Mouse (Mus musculus): ENCODE measurements around the gene Lin7c. TPM values are rescaled to one million over a fixed set of nuclear protein-coding genes. Genes with fewer than 3 reads are reported as not detected.

Gene Lin7c
- polyA plus RNA-seq, 1 experiment from 2014 or later, result 40.7 TPM

DNA sequence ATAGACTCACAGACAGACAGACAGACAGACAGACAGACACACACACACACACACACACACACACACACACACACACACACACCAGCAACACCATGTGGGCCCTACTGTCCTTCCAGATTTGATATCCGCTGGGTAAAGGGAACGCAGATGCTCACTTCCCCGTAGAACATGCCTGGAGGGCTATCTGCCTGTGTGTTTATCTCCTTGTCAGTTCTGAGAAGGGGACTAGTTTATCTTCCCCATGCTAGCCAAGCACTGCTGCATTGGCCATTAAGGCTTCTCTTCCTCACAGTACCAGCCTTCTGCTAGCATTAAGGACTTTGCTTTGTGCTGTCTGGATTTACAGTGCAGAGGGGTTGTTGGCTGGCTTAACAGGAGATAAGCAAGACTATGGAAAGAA lies 38.6 kb downstream of the Lin7c start:
- Histone ChIP-seq H3K36me3 (ENCODE audit: control insufficient read depth, insufficient read depth, low read length) (no peaks in the 10 kb centered on the region), H3K9me3 (replicated peaks; ENCODE audit: control insufficient read depth, low read length) (no peaks in the 10 kb centered on the region), H3K27me3 (ENCODE audit: control insufficient read depth, insufficient read depth, low read length) (no peaks in the 10 kb centered on the region), H3K9ac (ENCODE audit: low read depth, low read length) (no peak overlapping the region), H3K4me3 (ENCODE audit: low read depth, low read length) (no peak overlapping the region), H3K4me1 (ENCODE audit: control insufficient read depth, insufficient read depth, low read length) (peaks cover 30% of the 10 kb centered on the region), H3K4me2 (no peak overlapping the region), H3K27ac (ENCODE audit: low read depth, low read length) (0 out of 2 replicates have a peak overlapping the region, but pooled peaks have one; percentile 42)
- 21% methylated on average over 3 of the region's 3 CpGs for WGBS (ENCODE audit: insufficient replicate concordance)
- no peak for ATAC-seq (replicated peaks; ENCODE audit: insufficient number of reproducible peaks, low FRiP score, low TSS enrichment)

DNA sequence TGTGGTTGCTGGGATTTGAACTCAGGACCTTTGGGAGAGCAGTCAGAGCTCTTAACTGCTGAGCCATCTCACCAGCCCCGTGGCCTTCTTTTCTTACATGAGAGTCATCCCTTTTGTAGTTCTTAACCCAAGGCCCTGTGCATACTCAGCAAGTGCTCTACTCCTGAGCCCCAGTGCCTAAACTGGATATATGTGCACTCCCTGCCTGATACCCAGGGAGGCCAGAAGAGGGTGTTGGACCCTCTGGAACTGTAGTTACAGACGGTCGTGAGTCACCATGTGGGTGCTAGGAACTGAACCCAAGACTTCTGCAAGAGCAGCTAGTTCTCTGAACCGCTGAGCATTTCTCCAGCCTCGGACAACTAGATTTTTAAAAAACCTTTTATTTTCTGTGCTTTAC lies 39.7 kb downstream of the Lin7c start:
- Histone ChIP-seq H3K27me3 (ENCODE audit: control insufficient read depth, insufficient read depth, low read length) (no peaks in the 10 kb centered on the region), H3K4me3 (ENCODE audit: low read depth, low read length) (no peak overlapping the region), H3K4me1 (ENCODE audit: control insufficient read depth, insufficient read depth, low read length) (peaks cover 30% of the 10 kb centered on the region), H3K27ac (ENCODE audit: low read depth, low read length) (no peak overlapping the region), H3K9me3 (replicated peaks; ENCODE audit: control insufficient read depth, low read length) (no peaks in the 10 kb centered on the region), H3K9ac (ENCODE audit: low read depth, low read length) (no peak overlapping the region), H3K36me3 (ENCODE audit: control insufficient read depth, insufficient read depth, low read length) (no peaks in the 10 kb centered on the region), H3K4me2 (no peak overlapping the region)
- no peak for ATAC-seq (replicated peaks; ENCODE audit: insufficient number of reproducible peaks, low FRiP score, low TSS enrichment)
- WGBS (ENCODE audit: insufficient replicate concordance), result 94% methylated on average over 5 of the region's 5 CpGs

DNA sequence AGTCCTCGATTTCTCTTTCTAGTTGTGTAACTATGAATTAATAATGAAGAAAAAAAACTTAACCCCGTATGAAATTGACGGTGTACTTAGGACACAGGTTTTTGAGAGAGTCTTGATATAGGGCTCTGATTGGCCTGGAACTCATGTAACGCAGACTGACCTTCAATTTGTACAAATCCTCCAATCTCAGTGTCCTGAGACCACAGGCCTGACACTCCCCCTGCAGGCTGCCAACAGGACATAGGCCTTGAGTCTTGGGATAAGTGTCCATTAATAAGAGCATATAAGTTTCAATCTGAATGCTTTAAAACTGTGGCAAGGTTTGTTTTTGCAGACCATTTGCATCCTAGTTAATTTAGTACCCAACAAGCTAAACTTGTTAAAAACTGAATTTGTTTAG lies 40.1 kb downstream of the Lin7c start:
- Histone ChIP-seq H3K36me3 (ENCODE audit: control insufficient read depth, insufficient read depth, low read length) (no peaks in the 10 kb centered on the region), H3K4me2 (no peak overlapping the region), H3K27me3 (ENCODE audit: control insufficient read depth, insufficient read depth, low read length) (no peaks in the 10 kb centered on the region), H3K27ac (ENCODE audit: low read depth, low read length) (no peak overlapping the region), H3K9ac (ENCODE audit: low read depth, low read length) (no peak overlapping the region), H3K4me3 (ENCODE audit: low read depth, low read length) (no peak overlapping the region), H3K9me3 (replicated peaks; ENCODE audit: control insufficient read depth, low read length) (no peaks in the 10 kb centered on the region), H3K4me1 (ENCODE audit: control insufficient read depth, insufficient read depth, low read length) (peaks cover 30% of the 10 kb centered on the region)
- no peak for ATAC-seq (replicated peaks; ENCODE audit: insufficient number of reproducible peaks, low FRiP score, low TSS enrichment)
- 93% methylated on average over 4 of the region's 4 CpGs for WGBS (ENCODE audit: insufficient replicate concordance)

DNA sequence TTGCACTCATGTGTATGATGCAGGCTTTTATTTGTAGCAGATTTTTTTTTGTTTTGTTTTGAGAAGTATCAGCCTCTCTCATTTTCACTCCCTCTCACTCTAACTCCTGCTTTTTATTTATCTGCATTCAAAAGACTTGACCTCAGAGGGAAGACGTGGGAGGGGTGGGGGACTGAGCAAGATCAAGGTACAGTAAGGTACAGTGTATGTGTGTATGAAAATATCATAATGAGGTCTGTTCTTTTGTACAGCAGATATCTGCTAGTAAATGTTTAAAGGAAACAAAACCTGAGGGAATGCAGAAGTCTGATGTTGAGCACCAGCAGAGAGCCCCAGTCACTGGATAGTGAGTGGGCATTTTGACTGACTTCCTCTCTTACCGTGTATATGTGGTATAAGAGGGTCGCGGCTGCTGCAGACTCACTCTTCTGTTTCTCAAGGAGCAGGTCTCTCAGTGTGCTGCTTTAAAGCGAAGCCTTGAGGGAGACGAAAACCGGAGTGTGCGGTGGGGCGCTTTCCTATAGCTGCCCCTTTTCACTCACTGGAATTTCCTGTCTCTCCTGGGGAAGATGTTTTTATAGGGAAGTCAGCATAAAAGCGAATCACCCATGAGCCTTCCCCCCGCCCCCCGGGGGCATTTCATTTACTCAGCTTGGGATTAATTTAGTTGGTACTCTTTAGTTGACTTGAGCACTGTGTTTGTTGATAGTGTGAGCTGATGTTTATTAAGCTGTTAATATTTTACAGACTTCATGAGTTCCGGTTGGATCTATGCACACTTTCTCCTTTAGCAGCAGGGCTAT lies 41.5 kb downstream of the Lin7c start:
- Histone ChIP-seq H3K4me2 (peak overlapping the region; percentile 36), H3K36me3 (ENCODE audit: control insufficient read depth, insufficient read depth, low read length) (no peaks in the 10 kb centered on the region), H3K4me3 (ENCODE audit: low read depth, low read length) (no peak overlapping the region), H3K27me3 (ENCODE audit: control insufficient read depth, insufficient read depth, low read length) (no peaks in the 10 kb centered on the region), H3K4me1 (ENCODE audit: control insufficient read depth, insufficient read depth, low read length) (peaks cover 39% of the 10 kb centered on the region), H3K27ac (ENCODE audit: low read depth, low read length) (0 out of 2 replicates have a peak overlapping the region, but pooled peaks have one; percentile 41), H3K9ac (ENCODE audit: low read depth, low read length) (no peak overlapping the region), H3K9me3 (replicated peaks; ENCODE audit: control insufficient read depth, low read length) (no peaks in the 10 kb centered on the region)
- ATAC-seq (replicated peaks; ENCODE audit: insufficient number of reproducible peaks, low FRiP score, low TSS enrichment), result no peak
- WGBS (ENCODE audit: insufficient replicate concordance), result 57% methylated on average over 13 of the region's 13 CpGs

DNA sequence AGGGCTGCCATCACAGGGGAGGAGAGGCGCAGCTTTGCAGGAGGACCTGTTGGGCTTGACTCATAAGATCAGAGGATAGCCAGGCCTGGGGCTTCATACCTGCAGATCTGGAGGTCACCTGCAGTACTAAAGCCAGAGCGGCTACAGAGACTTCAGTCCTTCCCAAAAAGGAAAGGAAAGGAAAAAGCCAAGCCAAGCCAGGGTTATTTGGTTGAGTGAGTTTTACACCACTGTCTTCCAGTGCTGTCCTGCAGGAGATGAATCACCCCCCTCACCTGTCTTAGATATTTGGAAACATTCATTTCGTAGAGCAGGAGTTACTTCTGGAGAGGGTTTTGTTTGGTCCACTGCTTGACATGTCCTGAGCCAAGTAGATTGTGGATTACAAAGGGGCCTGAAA lies 42.5 kb downstream of the Lin7c start:
- Histone ChIP-seq H3K36me3 (ENCODE audit: control insufficient read depth, insufficient read depth, low read length) (no peaks in the 10 kb centered on the region), H3K9ac (ENCODE audit: low read depth, low read length) (no peak overlapping the region), H3K4me3 (ENCODE audit: low read depth, low read length) (no peak overlapping the region), H3K9me3 (replicated peaks; ENCODE audit: control insufficient read depth, low read length) (no peaks in the 10 kb centered on the region), H3K4me1 (ENCODE audit: control insufficient read depth, insufficient read depth, low read length) (peaks cover 37% of the 10 kb centered on the region), H3K27ac (ENCODE audit: low read depth, low read length) (no peak overlapping the region), H3K4me2 (no peak overlapping the region), H3K27me3 (ENCODE audit: control insufficient read depth, insufficient read depth, low read length) (no peaks in the 10 kb centered on the region)
- ATAC-seq (replicated peaks; ENCODE audit: insufficient number of reproducible peaks, low FRiP score, low TSS enrichment), result no peak
- WGBS (ENCODE audit: insufficient replicate concordance), result 78% methylated on average over 3 of the region's 3 CpGs

DNA sequence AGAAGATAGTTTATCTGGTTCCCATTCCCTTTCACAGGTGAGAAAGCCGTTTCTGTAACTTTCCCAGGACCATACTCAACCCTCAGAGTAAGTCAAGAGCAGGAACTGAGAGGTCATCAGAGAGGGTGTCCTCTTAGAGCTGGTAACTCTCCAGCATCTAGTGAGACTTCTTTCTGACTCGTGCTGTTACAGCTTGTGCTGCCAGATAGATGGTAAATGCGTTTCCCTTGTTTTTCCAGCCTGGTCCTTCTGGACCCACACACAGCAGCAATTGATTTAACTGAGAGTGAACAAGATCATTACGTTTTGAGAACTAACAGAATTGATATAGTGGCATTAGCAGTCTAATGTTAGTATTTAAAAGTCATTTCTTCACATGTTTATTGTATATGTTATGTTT lies 43.4 kb downstream of the Lin7c start:
- Histone ChIP-seq H3K4me1 (ENCODE audit: control insufficient read depth, insufficient read depth, low read length) (peaks cover 32% of the 10 kb centered on the region), H3K27ac (ENCODE audit: low read depth, low read length) (no peak overlapping the region), H3K27me3 (ENCODE audit: control insufficient read depth, insufficient read depth, low read length) (no peaks in the 10 kb centered on the region), H3K4me3 (ENCODE audit: low read depth, low read length) (no peak overlapping the region), H3K9ac (ENCODE audit: low read depth, low read length) (no peak overlapping the region), H3K9me3 (replicated peaks; ENCODE audit: control insufficient read depth, low read length) (no peaks in the 10 kb centered on the region), H3K4me2 (no peak overlapping the region), H3K36me3 (ENCODE audit: control insufficient read depth, insufficient read depth, low read length) (no peaks in the 10 kb centered on the region)
- no peak for ATAC-seq (replicated peaks; ENCODE audit: insufficient number of reproducible peaks, low FRiP score, low TSS enrichment)
- WGBS (ENCODE audit: insufficient replicate concordance), result 55% methylated on average over 4 of the region's 4 CpGs

DNA sequence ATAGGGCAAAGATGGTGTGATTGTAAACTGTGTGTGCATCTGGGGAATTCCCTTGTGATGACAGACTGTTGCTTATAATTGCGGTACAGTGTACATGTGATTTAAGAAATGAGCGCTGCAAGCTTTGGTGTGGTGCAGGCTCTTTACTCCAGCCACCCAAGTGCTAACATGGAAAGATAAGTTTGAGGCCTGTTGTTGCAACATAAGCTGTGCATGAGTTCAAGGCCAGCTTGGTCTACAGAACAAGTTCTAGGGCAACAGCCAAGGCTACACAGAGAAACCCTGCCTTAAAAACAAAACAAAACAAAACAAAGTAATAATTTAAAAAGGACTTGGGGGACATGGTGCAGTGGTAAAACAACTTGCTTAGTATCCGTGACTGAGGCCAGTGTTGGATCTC lies 44.5 kb downstream of the Lin7c start:
- H3K27me3 ChIP-seq (ENCODE audit: control insufficient read depth, insufficient read depth, low read length), result no peaks in the 10 kb centered on the region
- no peak overlapping the region for H3K4me3 ChIP-seq (ENCODE audit: low read depth, low read length)
- no peaks in the 10 kb centered on the region for H3K36me3 ChIP-seq (ENCODE audit: control insufficient read depth, insufficient read depth, low read length)
- H3K9me3 ChIP-seq (replicated peaks; ENCODE audit: control insufficient read depth, low read length), result no peaks in the 10 kb centered on the region
- ATAC-seq (replicated peaks; ENCODE audit: insufficient number of reproducible peaks, low FRiP score, low TSS enrichment), result no peak
- 91% methylated on average over 3 of the region's 3 CpGs for WGBS (ENCODE audit: insufficient replicate concordance)
- H3K9ac ChIP-seq (ENCODE audit: low read depth, low read length), result no peak overlapping the region
- no peak overlapping the region for H3K4me2 ChIP-seq
- H3K4me1 ChIP-seq (ENCODE audit: control insufficient read depth, insufficient read depth, low read length), result peaks cover 27% of the 10 kb centered on the region
- no peak overlapping the region for H3K27ac ChIP-seq (ENCODE audit: low read depth, low read length)

DNA sequence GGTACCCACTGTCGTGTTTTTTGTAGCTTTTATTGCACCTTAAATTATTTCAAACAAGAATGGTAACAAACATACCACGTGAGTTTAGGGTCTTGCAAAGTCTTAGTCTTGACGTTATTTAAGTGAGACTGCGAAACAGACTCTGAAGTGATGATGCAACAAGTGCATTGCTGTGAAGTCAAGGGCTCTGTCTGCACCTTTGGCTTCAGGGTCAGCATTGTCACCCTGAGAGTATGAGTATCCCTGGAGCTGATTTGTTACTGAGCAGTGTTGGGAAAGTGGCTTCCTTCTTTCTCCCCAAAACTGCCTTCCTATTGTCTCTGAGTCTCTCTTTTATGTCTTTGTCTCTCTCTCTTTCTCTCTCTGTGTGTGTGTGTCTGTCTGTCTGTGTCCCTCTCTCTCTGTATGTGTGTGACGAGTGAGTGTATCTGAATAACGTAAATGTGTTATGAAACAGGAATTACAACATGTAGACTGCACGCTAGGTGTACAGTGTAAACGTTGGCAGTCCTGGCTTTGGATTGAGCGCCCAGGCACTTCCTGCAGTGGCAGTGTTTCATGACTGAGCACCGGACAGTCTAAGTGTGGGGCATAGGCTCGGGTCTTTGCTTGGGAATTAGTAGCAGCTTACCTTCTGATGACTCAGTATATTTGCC lies 45.2 kb downstream of the Lin7c start:
- Histone ChIP-seq H3K27ac (ENCODE audit: low read depth, low read length) (no peak overlapping the region), H3K4me2 (no peak overlapping the region), H3K9me3 (replicated peaks; ENCODE audit: control insufficient read depth, low read length) (no peaks in the 10 kb centered on the region), H3K27me3 (ENCODE audit: control insufficient read depth, insufficient read depth, low read length) (no peaks in the 10 kb centered on the region), H3K9ac (ENCODE audit: low read depth, low read length) (no peak overlapping the region), H3K36me3 (ENCODE audit: control insufficient read depth, insufficient read depth, low read length) (no peaks in the 10 kb centered on the region), H3K4me1 (ENCODE audit: control insufficient read depth, insufficient read depth, low read length) (peaks cover 27% of the 10 kb centered on the region), H3K4me3 (ENCODE audit: low read depth, low read length) (no peak overlapping the region)
- ATAC-seq (replicated peaks; ENCODE audit: insufficient number of reproducible peaks, low FRiP score, low TSS enrichment), result no peak
- 73% methylated on average over 11 of the region's 11 CpGs for WGBS (ENCODE audit: insufficient replicate concordance)

DNA sequence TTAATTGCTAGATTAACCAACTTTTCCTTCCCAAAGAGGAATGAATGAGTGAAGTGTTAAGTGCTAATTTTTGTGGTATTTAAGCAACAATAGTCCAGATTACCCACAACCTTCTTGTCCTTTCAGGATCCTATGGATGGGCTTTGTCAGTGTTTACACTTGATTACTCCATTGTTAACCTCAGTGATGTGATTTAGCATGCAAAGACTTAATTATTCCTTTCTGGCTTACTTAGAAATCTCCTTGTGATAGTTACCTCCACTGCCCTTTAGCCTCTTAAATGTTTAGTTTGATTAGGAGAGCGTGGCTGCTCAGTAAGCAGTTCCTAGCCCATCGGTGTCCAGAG lies 45.7 kb downstream of the Lin7c start:
- no peak for ATAC-seq (replicated peaks; ENCODE audit: insufficient number of reproducible peaks, low FRiP score, low TSS enrichment)
- no peaks in the 10 kb centered on the region for H3K36me3 ChIP-seq (ENCODE audit: control insufficient read depth, insufficient read depth, low read length)
- no peaks in the 10 kb centered on the region for H3K27me3 ChIP-seq (ENCODE audit: control insufficient read depth, insufficient read depth, low read length)
- no peak overlapping the region for H3K4me3 ChIP-seq (ENCODE audit: low read depth, low read length)
- no peak overlapping the region for H3K4me2 ChIP-seq
- H3K9ac ChIP-seq (ENCODE audit: low read depth, low read length), result no peak overlapping the region
- H3K9me3 ChIP-seq (replicated peaks; ENCODE audit: control insufficient read depth, low read length), result no peaks in the 10 kb centered on the region
- H3K4me1 ChIP-seq (ENCODE audit: control insufficient read depth, insufficient read depth, low read length), result peaks cover 27% of the 10 kb centered on the region
- 51% methylated on average over 2 of the region's 2 CpGs for WGBS (ENCODE audit: insufficient replicate concordance)
- no peak overlapping the region for H3K27ac ChIP-seq (ENCODE audit: low read depth, low read length)

Measured in heart, embryonic 11.5 days (tissue).